Mouse (Mus musculus) limb, embryonic 15.5 days (tissue): Measurements from ENCODE around the gene Glod4. TPM values are rescaled to one million over a fixed set of nuclear protein-coding genes. Genes with fewer than 3 reads are reported as not detected.

Source experiments
- ATAC-seq: fragments of 200-750 bp; cut with Nextera tagmentation; 2 replicates; pipeline ENCODE4 v1.8.0; 2017; ENCODE audit warnings: low read depth, moderate TSS enrichment; ENCODE audit not compliant: insufficient number of reproducible peaks, low FRiP score, low TSS enrichment
- H3K27ac ChIP-seq: fragments of 300-500 bp; sonication (generic); 2 replicates; pipeline ENCODE4 v1.5.1; 2015; ENCODE audit warnings: moderate library complexity, mild to moderate bottlenecking, inconsistent platforms
- H3K27me3 ChIP-seq: fragments of 300-500 bp; sonication (generic); 2 replicates; pipeline ENCODE4 v1.6.1; 2015; ENCODE audit warnings: inconsistent platforms
- H3K36me3 ChIP-seq: fragments of 300-500 bp; sonication (generic); 2 replicates; pipeline ENCODE4 v1.6.1; 2015; ENCODE audit warnings: inconsistent platforms
- H3K4me1 ChIP-seq: fragments of 300-500 bp; sonication (generic); 2 replicates; pipeline ENCODE4 v1.6.1; 2015; ENCODE audit warnings: inconsistent platforms
- H3K4me2 ChIP-seq: fragments of 300-500 bp; sonication (generic); 2 replicates; pipeline ENCODE4 v1.6.1; 2015; ENCODE audit warnings: mild to moderate bottlenecking, inconsistent platforms
- H3K4me3 ChIP-seq: fragments of 300-500 bp; sonication (generic); 2 replicates; pipeline ENCODE4 v1.5.1; 2015; ENCODE audit warnings: mild to moderate bottlenecking, inconsistent platforms
- H3K9ac ChIP-seq: fragments of 300-500 bp; sonication (generic); 2 replicates; pipeline ENCODE4 v1.6.1; 2015; ENCODE audit warnings: inconsistent platforms
- H3K9me3 ChIP-seq: fragments of 300-500 bp; sonication (generic); 2 replicates; pipeline ENCODE4 v1.6.1; 2016; ENCODE audit warnings: inconsistent platforms
- WGBS: fragments of 180-500 bp; shearing (Covaris S2); methylation state at CpG from one replicate; pipeline ENCODE4 v1.1.7; 2015; 5-methylcytosine and 5-hydroxymethylcytosine counted together
- polyA plus RNA-seq: library from polyadenylated mRNA; unstranded; fragments of >200 nt; fragmentation: Nextera tagmentation; extraction: Ambion mirVana; gene quantifications from 2 replicates; pipeline ENCODE4 v1.2.1, GENCODE M21; 2015

Glod4 gene
- polyA plus RNA-seq, 1 experiment from 2014 or later = 131 TPM

GRCm38 (mm10) chr11:76154200-76154599, 89.3 kb downstream of the Glod4 start:
- Histone ChIP-seq H3K36me3 (peaks cover 21% of the 10 kb centered on the region; the same call in 1 of the 2 replicates), H3K27ac (no peak overlapping the region), H3K9me3 (no peaks in the 10 kb centered on the region), H3K9ac (no peak overlapping the region), H3K4me3 (no peak overlapping the region), H3K27me3 (no peaks in the 10 kb centered on the region), H3K4me2 (no peak overlapping the region), H3K4me1 (peaks cover 3% of the 10 kb centered on the region)
- WGBS = 93% methylated on average over 2 of the region's 2 CpGs
- no peak for ATAC-seq

- Histone ChIP-seq H3K4me2 (no peak overlapping the region), H3K9ac (no peak overlapping the region), H3K4me1 (peaks cover 11% of the 10 kb centered on the region), H3K9me3 (no peaks in the 10 kb centered on the region), H3K27me3 (no peaks in the 10 kb centered on the region), H3K4me3 (no peak overlapping the region), H3K36me3 (0 out of 2 replicates have a peak, but pooled peaks cover 20% of the 10 kb centered on the region), H3K27ac (no peak overlapping the region)
- 81% methylated on average over 5 of the region's 5 CpGs for WGBS
- no peak for ATAC-seq
These were observed 90.1 kb downstream of the Glod4 start for GRCm38 (mm10) chr11:76153236-76153951.

DNA sequence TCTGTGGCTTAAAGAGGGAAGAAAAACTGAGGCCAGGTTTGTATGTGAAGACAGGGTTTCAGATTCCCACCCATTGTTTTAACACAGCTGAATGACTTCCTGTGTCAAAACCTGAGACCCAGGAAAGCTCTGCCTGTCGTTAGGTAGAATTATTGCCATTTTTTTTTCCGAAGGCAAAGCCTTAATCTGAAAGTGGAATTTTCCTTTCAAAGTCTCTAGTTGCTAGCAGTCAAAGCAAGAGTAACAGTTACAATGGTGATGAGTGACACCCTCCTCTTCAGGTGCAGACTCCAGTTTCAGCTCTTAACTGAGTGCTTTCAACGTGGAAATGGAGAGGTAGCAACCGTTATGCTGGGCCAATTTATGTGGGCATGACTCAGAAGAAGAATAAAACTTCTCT, 92.5 kb downstream of the Glod4 start:
- ATAC-seq = no peak
- WGBS = 33% methylated on average over 4 of the region's 4 CpGs

DNA sequence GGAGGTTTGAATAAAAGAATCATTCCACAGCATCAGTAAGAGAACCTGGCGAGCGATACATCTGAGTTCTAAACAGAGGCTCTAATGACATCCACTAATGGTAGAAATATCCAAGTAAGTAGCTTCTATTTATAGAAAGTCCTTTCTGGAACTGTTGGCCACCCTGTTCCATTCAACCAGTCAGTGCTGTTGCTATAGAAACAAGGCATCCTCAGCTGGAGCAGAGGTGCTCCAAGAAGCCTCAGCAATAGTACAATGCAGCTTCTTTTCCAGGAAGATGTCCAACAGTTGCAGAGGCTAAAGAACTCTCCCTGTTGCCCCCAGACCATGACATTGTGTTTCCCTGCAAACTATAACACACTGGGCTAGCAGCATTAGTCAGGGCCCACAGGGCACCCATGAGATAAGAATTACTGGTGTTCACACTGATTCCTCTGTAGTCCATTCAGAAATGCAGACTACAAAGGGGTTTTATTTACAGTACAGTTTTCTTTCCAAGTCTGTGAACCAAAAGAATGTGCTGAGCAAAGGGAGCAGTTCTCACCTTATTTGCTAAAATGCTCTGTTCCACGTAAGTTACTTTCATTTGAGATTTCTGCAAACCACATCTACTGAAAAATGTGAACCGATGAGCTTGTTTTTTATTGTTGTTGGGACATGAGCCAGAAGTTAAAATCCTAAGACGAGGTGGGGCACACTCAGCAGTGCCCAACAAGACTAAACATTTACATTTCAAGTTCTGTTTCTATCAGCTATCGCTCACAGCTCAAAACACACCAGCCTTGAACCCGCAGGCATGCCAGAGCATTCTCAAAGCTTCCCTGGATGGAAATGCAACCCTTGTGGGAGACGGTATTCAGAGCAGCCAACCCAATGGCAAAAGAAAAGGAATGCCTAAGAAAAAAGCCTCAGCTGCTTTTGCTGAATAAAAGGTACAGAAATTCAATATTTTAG, 95.2 kb downstream of the Glod4 start:
- Histone ChIP-seq H3K27ac (peak overlapping the region; percentile 77), H3K36me3 (peaks cover 9% of the 10 kb centered on the region; the same call in 1 of the 2 replicates), H3K4me1 (peaks cover 24% of the 10 kb centered on the region), H3K9me3 (no peaks in the 10 kb centered on the region), H3K27me3 (no peaks in the 10 kb centered on the region), H3K4me3 (no peak overlapping the region), H3K9ac (no peak overlapping the region), H3K4me2 (no peak overlapping the region)
- 50% methylated on average over 8 of the region's 8 CpGs for WGBS
- ATAC-seq = no peak

More for the DNA sequence above, 92.5 kb downstream of the Glod4 start:
- H3K27ac ChIP-seq = no peak overlapping the region
- H3K4me1 ChIP-seq = peaks cover 24% of the 10 kb centered on the region
- H3K4me2 ChIP-seq = no peak overlapping the region
- no peaks in the 10 kb centered on the region for H3K27me3 ChIP-seq
- no peak overlapping the region for H3K9ac ChIP-seq
- no peak overlapping the region for H3K4me3 ChIP-seq
- H3K36me3 ChIP-seq = 0 out of 2 replicates have a peak, but pooled peaks cover 17% of the 10 kb centered on the region
- H3K9me3 ChIP-seq = no peaks in the 10 kb centered on the region

GRCm38 (mm10) chr11:76146187-76147010, 97.1 kb downstream of the Glod4 start:
- Histone ChIP-seq H3K4me1 (peaks cover 24% of the 10 kb centered on the region), H3K27ac (no peak overlapping the region), H3K9ac (no peak overlapping the region), H3K27me3 (no peaks in the 10 kb centered on the region), H3K36me3 (peaks cover 5% of the 10 kb centered on the region; the same call in 1 of the 2 replicates), H3K4me2 (no peak overlapping the region), H3K9me3 (no peaks in the 10 kb centered on the region), H3K4me3 (no peak overlapping the region)
- no peak for ATAC-seq
- 87% methylated on average over 8 of the region's 8 CpGs for WGBS

DNA sequence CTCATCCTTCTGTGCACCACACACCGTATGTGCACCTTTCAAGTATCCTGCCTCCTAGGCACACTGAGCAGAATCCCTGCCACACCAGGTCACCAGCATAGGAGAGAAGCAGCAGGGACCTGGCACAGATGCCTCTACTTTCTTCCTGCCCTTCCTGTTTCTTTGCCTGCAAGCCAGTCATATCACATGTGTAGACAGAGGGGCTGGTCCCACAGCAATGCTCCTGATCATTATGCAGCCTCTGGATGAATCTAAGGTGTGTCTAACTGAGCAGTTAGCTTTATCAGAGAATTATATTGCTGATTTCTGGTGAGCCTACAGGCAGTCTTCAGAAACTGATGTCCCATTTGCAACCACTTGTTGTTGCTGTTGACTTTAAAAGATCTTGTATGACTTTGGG, 98.4 kb downstream of the Glod4 start:
- 93% methylated on average over 1 of the region's 1 CpGs for WGBS
- Histone ChIP-seq H3K9ac (no peak overlapping the region), H3K27ac (no peak overlapping the region), H3K4me2 (no peak overlapping the region), H3K9me3 (no peaks in the 10 kb centered on the region), H3K36me3 (peaks cover 5% of the 10 kb centered on the region; the same call in 1 of the 2 replicates), H3K4me1 (peaks cover 24% of the 10 kb centered on the region), H3K4me3 (no peak overlapping the region), H3K27me3 (no peaks in the 10 kb centered on the region)
- no peak for ATAC-seq

DNA sequence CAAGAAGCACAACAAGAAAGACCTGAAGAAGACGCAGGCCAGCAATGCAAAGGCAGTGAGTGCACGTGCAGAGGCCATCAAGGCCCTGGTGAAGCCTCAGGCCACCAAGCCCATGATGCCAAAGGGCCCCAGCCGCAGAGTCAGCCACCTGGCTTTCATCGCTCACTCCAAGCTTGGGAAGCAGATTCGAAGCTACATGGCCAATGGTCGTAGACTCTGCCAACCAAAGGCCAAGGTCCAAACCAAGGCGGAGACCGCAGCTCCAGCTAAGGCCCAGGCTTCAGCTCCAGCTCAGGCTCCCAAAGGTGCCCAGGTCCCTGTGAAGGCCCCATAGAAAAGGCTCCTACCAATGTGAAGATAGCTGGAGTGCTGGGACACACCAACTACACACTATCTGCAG, 99.1 kb downstream of the Glod4 start:
- peaks cover 22% of the 10 kb centered on the region for H3K4me1 ChIP-seq
- WGBS = 95% methylated on average over 8 of the region's 8 CpGs
- H3K4me3 ChIP-seq = no peak overlapping the region
- H3K36me3 ChIP-seq = peaks cover 5% of the 10 kb centered on the region; the same call in 1 of the 2 replicates
- H3K27me3 ChIP-seq = no peaks in the 10 kb centered on the region
- no peak for ATAC-seq
- H3K4me2 ChIP-seq = no peak overlapping the region
- H3K9me3 ChIP-seq = no peaks in the 10 kb centered on the region
- H3K9ac ChIP-seq = no peak overlapping the region
- no peak overlapping the region for H3K27ac ChIP-seq

DNA sequence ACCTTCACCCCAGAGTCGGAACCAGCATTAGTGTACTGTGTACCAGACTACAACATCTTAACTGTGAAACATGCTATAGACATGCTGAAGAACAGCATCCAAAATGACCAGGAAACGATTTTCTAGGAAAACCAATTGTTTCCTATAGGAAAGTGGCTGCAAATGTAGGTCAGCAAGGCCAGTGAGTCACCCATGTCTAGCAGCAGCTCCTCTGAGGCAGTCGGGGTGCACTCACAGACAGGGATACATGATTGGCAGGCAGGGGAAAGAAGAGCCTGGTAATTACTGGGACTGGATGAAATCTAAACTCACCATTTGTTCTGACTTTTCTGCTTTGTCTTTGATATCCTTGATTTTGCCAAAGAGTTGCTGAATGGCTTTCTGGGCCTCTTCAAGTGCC, 105.5 kb downstream of the Glod4 start:
- H3K36me3 ChIP-seq = peaks cover 37% of the 10 kb centered on the region
- no peak overlapping the region for H3K9ac ChIP-seq
- H3K9me3 ChIP-seq = no peaks in the 10 kb centered on the region
- H3K27ac ChIP-seq = no peak overlapping the region
- H3K27me3 ChIP-seq = no peaks in the 10 kb centered on the region
- 85% methylated on average over 3 of the region's 3 CpGs for WGBS
- H3K4me2 ChIP-seq = no peak overlapping the region
- no peak for ATAC-seq
- no peaks in the 10 kb centered on the region for H3K4me1 ChIP-seq
- no peak overlapping the region for H3K4me3 ChIP-seq

DNA sequence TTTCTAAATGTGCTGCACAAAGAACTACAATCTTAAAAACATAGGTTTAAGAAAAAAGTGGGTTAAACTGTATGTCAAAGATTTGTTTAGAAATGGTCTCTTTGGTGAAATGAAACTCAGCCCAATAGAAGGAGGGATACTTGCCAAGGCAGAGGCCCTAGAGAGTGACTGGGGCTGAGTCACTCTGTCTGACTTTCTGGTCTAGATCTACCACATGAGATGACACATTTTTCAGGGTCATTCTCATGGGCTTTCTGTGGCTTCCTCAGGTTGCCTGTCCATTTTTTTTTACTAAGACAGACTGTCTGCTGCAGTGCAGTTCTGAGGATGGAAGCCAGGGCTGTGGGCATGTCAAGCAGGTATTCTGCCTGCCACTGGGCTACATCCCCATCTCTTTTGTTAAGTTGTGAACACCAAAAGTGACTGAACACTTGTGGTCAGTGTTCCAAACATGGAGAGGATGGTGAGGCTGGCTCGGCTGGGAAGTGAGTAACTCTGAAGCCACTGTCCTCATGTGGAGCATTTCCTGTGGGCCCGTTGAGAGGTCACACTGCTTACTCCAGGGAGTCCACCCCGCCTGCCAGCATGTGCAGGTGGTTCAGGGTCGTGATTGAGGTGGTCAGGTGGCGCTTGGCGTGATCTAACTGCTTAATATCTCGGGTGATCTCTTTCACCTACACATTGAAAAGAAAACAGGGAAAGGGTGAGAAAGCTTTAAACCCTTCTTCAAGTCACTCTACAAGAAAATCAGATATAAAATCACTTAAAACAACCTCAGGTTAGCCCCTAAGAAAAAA, 107.7 kb downstream of the Glod4 start:
- WGBS = 84% methylated on average over 7 of the region's 7 CpGs
- no peaks in the 10 kb centered on the region for H3K9me3 ChIP-seq
- H3K4me2 ChIP-seq = no peak overlapping the region
- H3K4me1 ChIP-seq = no peaks in the 10 kb centered on the region
- no peak overlapping the region for H3K27ac ChIP-seq
- H3K9ac ChIP-seq = no peak overlapping the region
- ATAC-seq = no peak
- peaks cover 40% of the 10 kb centered on the region for H3K36me3 ChIP-seq
- no peak overlapping the region for H3K4me3 ChIP-seq
- no peaks in the 10 kb centered on the region for H3K27me3 ChIP-seq

GRCm38 (mm10) chr11:76130859-76131258, 112.7 kb downstream of the Glod4 start:
- H3K27me3 ChIP-seq = no peaks in the 10 kb centered on the region
- H3K9ac ChIP-seq = no peak overlapping the region
- WGBS = 79% methylated on average over 5 of the region's 5 CpGs
- H3K36me3 ChIP-seq = peaks cover 30% of the 10 kb centered on the region
- H3K4me2 ChIP-seq = no peak overlapping the region
- H3K27ac ChIP-seq = no peak overlapping the region
- H3K9me3 ChIP-seq = no peaks in the 10 kb centered on the region
- no peak overlapping the region for H3K4me3 ChIP-seq
- peaks cover 2% of the 10 kb centered on the region; the same call in 1 of the 2 replicates for H3K4me1 ChIP-seq
- no peak for ATAC-seq

DNA sequence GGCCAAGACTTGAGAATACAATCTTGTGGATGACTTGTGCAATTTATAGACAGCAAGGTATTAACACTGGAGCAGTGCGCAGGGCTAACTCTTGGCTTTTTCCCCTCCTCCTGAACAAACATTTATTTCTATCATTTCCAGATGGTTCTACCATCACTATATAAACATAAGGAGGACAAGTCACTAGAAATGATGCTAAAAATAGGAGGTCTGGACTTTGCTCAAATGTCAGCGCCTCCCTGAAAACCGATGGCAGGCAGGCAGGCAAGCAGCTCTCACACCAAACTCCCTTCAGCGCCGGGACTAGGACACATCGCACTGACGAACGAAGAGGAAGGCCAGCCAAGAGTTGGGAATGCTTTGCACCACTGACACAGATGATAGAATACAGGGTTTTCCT, 118.1 kb downstream of the Glod4 start:
- no peaks in the 10 kb centered on the region for H3K36me3 ChIP-seq
- WGBS = 35% methylated on average over 8 of the region's 8 CpGs
- no peak overlapping the region for H3K4me3 ChIP-seq
- no peak overlapping the region for H3K9ac ChIP-seq
- no peaks in the 10 kb centered on the region for H3K27me3 ChIP-seq
- H3K4me2 ChIP-seq = 0 out of 2 replicates have a peak overlapping the region, but pooled peaks have one; percentile 6
- no peak for ATAC-seq
- H3K4me1 ChIP-seq = peaks cover 32% of the 10 kb centered on the region
- H3K9me3 ChIP-seq = no peaks in the 10 kb centered on the region
- H3K27ac ChIP-seq = peak overlapping the region; percentile 62
